Mouse (Mus musculus): ENCODE measurements around the gene Sh3rf3.

DNA sequence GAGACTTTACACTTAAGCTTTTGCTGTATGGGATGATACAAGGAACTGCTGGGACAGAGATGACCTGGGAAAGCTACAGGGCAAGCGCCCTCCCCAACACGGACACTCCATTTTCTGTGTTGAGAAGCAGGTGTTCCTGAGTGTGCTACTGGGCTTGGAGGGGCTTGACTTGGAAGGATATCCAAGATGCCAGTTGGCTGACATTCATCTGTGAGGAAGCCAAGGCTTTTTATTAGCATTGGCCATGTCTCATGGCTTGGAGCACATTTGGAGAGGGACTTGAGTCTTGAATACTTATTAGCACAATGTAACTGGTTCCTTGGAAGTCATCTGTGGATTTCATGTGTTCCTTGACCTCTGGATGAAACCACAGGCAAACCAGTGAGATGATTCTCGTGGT is 23.2 kb downstream of the Sh3rf3 start:
- TF ChIP-seq CTCF (IDR thresholded peaks at IDR 0.05): no peak
- no peak for TF ChIP-seq EP300 (IDR thresholded peaks at IDR 0.05)
